Mouse (Mus musculus) kidney, adult 2 months (tissue): Measurements from ENCODE around the gene Tmem51. TPM values are rescaled to one million over a fixed set of nuclear protein-coding genes. Genes with fewer than 3 reads are reported as not detected.
A peak's percentile ranks its signal among the peaks of the same experiment; 100 is the strongest.

Experiments
- DNase-seq: peaks from one replicate; pipeline ENCODE4 v3.0.0; 2021
- H3K27ac ChIP-seq: fragments of 200-500 bp; 2 replicates; pipeline ENCODE4 v1.5.1; 2012; ENCODE audit warnings: low read depth, low read length, control low read depth, inconsistent platforms; ENCODE audit not compliant: insufficient read depth
- H3K27me3 ChIP-seq: fragments of 200-500 bp; replicated peaks from 2 replicates; pipeline ENCODE4 v1.6.1; 2012; ENCODE audit warnings: mild to moderate bottlenecking, moderate library complexity, low read length, inconsistent platforms; ENCODE audit not compliant: control insufficient read depth, insufficient read depth
- H3K36me3 ChIP-seq: fragments of 200-500 bp; 2 replicates; pipeline ENCODE4 v1.6.1; 2012; ENCODE audit warnings: mild to moderate bottlenecking, moderate library complexity, low read length, inconsistent platforms; ENCODE audit not compliant: control insufficient read depth, insufficient read depth
- H3K4me1 ChIP-seq: fragments of 200-500 bp; 2 replicates; pipeline ENCODE4 v1.6.1; 2011; ENCODE audit warnings: low read length; ENCODE audit not compliant: control insufficient read depth, insufficient read depth
- H3K4me3 ChIP-seq: fragments of 200-500 bp; 2 replicates; pipeline ENCODE4 v1.5.1; 2011; ENCODE audit warnings: mild to moderate bottlenecking, low read depth, low read length, control low read depth; ENCODE audit not compliant: insufficient read depth
- CTCF ChIP-seq: fragments of 200-500 bp; conservative IDR thresholded peaks from 2 replicates; pipeline ENCODE4 v1.5.1; 2011; ENCODE audit warnings: low read depth, mild to moderate bottlenecking, control low read depth, low read length, moderate library complexity, mixed read lengths; ENCODE audit not compliant: insufficient read depth, insufficient read length
- POLR2A ChIP-seq: fragments of 200-500 bp; IDR thresholded peaks from one replicate; pipeline ENCODE4 v1.6.1; 2011; ENCODE audit warnings: low read depth, low read length, control low read depth
- WGBS: fragments of 180-500 bp; shearing (Covaris S2); methylation state at CpG from one replicate; pipeline ENCODE4 v1.1.7; 2018; 5-methylcytosine and 5-hydroxymethylcytosine counted together
- polyA plus RNA-seq: library from polyadenylated mRNA; depleted of rRNA; stranded (reverse); fragments of >200 nt; gene quantifications from 2 replicates; pipeline ENCODE4 v1.2.3, GENCODE M21; 2012

Tmem51 gene
- polyA plus RNA-seq, 1 experiment, result 60.4 TPM

DNA sequence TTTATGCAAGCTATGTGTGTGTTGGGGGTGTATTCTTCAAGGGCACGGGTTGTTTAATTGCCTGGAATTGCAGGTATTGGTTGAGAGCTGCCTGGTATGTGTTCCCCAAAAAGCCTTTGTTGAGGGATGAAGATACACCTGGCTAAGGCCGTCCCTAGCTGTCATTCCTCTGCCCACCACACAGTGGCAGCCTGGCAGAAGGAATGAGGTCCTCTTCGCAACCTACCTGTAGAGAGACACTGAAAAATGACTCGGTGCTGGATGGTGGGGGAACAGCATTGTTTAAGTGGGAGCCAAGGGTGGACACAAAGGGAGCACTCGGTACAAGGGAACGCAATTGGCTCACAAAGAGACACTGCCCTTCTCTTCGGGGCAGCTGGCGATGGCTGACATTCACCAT, 29.2 kb upstream of the Tmem51 start:
- WGBS, result 39% methylated on average over 8 of the region's 8 CpGs

DNA sequence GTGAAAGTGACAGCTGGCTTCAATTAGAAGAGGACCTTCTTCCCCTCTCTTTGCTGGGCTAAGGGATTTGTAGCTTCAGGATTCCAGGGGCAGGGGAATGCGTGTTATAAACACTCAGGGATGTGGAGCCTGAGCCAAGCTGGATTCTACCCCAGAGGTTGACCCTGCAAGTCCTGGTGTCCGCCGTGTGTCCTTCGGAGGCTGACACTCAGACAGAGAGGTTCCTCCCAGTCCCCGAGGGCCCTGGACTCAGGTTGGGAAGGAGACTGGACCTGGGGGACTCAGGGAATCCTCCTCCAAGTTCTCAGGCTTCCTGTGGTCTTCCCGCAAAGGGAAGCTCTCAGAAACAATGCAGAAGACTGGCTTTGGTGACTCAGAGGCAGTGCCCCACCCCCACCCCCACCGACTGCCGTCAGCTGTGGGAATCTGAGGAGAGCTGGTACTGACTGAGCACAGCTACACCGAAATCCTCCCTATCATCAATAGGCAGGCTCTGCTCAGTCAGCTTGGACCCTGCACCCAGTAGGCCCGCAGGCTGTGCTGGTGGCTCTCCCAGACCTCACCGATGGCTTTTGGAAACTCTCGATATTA, 19.1 kb upstream of the Tmem51 start:
- no peaks in the 10 kb centered on the region; the same call in 1 of the 2 replicates for H3K4me1 ChIP-seq
- H3K4me3 ChIP-seq, result no peak overlapping the region
- DNase-seq, result no peak
- no peaks in the 10 kb centered on the region for H3K27me3 ChIP-seq
- WGBS, result 55% methylated on average over 12 of the region's 12 CpGs
- no peak overlapping the region for H3K27ac ChIP-seq
- TF ChIP-seq POLR2A, result no peak
- no peak for TF ChIP-seq CTCF
- H3K36me3 ChIP-seq, result no peaks in the 10 kb centered on the region

More for the DNA sequence above, 29.2 kb upstream of the Tmem51 start:
- TF ChIP-seq CTCF, result peak; percentile 94
- no peak for TF ChIP-seq POLR2A
- peak; percentile 59 for DNase-seq
- H3K4me1 ChIP-seq, result no peaks in the 10 kb centered on the region
- no peak overlapping the region for H3K27ac ChIP-seq
- H3K27me3 ChIP-seq, result no peaks in the 10 kb centered on the region
- no peak overlapping the region for H3K4me3 ChIP-seq
- H3K36me3 ChIP-seq, result no peaks in the 10 kb centered on the region

DNA sequence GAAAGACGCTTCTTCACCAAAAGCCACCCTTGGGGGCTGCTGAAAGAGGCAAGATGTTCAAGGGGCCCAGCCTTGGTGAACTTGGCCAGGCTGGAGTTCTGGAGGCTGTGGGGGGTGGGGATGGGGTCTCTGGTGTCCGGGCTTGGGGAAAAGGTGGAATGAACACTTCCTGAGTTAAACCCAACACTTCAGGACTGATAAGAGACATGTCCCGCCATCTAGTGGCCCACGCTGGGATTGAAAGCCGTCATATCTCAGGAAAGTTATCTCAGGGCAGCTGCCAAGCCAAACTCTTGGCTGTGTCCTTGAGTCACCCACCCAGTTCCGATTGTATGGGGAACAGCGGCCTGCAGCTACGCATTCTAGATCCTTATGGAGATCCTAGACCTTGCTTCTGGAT, 14.2 kb upstream of the Tmem51 start:
- Histone ChIP-seq H3K27me3 (no peaks in the 10 kb centered on the region), H3K36me3 (no peaks in the 10 kb centered on the region), H3K27ac (no peak overlapping the region), H3K4me1 (peaks cover 2% of the 10 kb centered on the region; the same call in 1 of the 2 replicates), H3K4me3 (no peak overlapping the region)
- DNase-seq, result peak; percentile 90
- 10% methylated on average over 8 of the region's 8 CpGs for WGBS
- no peak for TF ChIP-seq POLR2A
- TF ChIP-seq CTCF, result peak; percentile 86

DNA sequence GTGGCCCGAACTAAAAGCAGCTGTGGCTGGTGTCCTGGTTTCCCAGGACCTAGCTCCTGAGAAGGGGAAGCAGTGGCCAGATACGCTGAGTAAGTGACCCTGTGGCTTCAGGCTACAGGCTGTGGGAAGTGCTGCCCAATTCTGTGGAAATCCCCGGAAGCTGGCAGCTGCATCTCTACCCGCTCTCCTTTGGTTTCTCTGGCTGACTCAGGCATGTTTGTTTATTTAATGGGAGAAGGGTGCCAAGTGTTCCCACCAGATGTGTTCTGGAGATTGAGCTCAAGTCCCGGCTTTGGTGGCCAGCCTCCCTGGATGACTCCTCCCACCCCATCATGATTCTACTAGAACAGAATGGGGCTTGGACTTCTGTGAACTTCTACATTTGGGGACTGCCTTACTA, 13.8 kb upstream of the Tmem51 start:
- no peak for TF ChIP-seq POLR2A
- no peak for TF ChIP-seq CTCF
- 11% methylated on average over 5 of the region's 5 CpGs for WGBS
- no peak overlapping the region for H3K4me3 ChIP-seq
- H3K36me3 ChIP-seq, result no peaks in the 10 kb centered on the region
- peaks cover 2% of the 10 kb centered on the region; the same call in 1 of the 2 replicates for H3K4me1 ChIP-seq
- DNase-seq, result peak; percentile 61
- no peaks in the 10 kb centered on the region for H3K27me3 ChIP-seq
- no peak overlapping the region; the same call in 1 of the 2 replicates for H3K27ac ChIP-seq

DNA sequence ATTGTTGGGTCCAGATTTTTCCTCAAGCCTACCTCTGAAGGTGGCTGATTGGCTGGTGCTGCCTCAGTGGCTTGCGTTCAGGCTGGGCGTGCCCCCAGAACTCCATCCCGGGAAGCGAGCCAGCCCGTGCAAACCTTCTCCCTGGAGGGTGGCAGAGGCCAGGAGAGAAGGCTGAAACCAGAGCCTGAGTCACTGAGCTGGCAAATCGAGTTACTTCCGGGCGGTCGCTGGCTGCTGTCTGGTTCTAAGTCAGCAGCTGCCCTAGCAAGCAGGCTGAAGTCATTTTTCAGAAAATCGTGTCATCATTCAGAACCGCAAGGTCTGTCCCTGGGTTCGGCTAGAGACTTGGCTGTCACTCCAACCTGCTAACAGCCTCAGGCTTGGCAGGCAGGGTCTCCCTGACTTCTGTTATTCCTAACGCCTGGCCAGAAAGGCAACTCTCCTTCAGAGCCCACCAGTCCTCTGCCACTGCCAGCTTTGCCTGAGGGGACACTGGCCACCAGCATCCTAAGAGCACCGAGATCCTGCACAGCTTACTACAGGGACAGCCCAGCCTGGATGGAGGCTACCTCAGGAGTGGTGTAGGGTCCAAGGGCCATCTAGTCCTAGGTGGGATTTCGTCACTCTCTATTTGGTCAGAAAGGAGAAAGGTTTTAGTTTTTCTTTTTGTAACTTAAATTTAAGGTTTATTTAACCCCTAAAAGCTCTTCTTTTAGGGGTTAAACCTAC, 11.6 kb upstream of the Tmem51 start:
- Histone ChIP-seq H3K36me3 (no peaks in the 10 kb centered on the region), H3K4me1 (peaks cover 2% of the 10 kb centered on the region; the same call in 1 of the 2 replicates), H3K27me3 (no peaks in the 10 kb centered on the region), H3K27ac (no peak overlapping the region), H3K4me3 (no peak overlapping the region)
- TF ChIP-seq CTCF, result no peak
- TF ChIP-seq POLR2A, result no peak
- peak; percentile 90 for DNase-seq
- WGBS, result 24% methylated on average over 15 of the region's 15 CpGs

DNA sequence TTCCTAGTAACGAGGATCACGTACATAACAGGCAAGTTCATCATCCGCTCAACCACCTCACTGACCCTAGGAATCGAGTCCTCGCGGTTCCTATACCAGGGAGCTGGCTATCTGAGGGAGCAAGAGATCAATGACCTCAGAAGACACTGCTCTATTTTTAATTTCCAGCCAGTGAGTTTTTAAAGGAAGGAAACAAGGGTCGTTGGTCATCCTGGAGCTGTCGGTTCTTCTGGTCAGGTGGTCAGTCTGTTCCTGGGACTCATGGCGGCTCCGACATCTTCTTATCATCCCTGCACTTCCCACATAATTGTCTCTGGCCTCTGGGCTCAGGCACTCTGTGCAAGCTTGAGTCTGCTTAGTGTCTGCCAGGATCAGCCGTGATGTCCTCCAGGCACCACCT, 10.3 kb upstream of the Tmem51 start:
- no peaks in the 10 kb centered on the region for H3K27me3 ChIP-seq
- peaks cover 2% of the 10 kb centered on the region; the same call in 1 of the 2 replicates for H3K4me1 ChIP-seq
- 64% methylated on average over 11 of the region's 11 CpGs for whole genome bisulfite sequencing
- TF ChIP-seq CTCF (no peak), POLR2A (no peak)
- H3K4me3 ChIP-seq, result no peak overlapping the region
- no peak overlapping the region for H3K27ac ChIP-seq
- no peaks in the 10 kb centered on the region for H3K36me3 ChIP-seq
- DNase-seq, result no peak

DNA sequence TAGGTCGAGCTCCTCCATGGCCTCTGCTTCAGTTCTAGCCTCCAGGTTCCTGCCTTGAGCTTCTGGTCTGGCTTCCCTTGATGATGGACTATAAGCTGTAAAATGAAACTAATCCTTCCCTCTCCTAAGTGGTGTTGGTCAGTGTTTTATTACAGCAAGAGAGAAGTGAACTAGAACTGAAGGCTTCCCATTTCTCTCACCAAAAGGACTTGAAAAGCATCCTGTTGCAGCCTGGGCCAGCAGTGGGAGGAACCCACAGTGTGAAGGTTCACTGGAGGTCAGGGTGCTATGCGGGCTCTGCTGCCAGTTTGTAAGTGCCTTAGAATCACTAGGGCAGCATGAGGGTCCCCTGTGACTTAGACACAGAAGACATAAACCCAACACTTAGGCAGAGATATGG, 7.0 kb upstream of the Tmem51 start:
- no peak for TF ChIP-seq CTCF
- TF ChIP-seq POLR2A, result no peak
- no peak for DNase-seq
- Histone ChIP-seq H3K4me1 (peaks cover 2% of the 10 kb centered on the region; the same call in 1 of the 2 replicates), H3K4me3 (no peak overlapping the region), H3K36me3 (no peaks in the 10 kb centered on the region), H3K27ac (no peak overlapping the region), H3K27me3 (no peaks in the 10 kb centered on the region)
- WGBS, result 54% methylated on average over 2 of the region's 2 CpGs
